Mouse (Mus musculus) spleen, adult 2 months (tissue): ENCODE measurements around the gene Slc6a2.

Experiments
- CTCF ChIP-seq: fragments of 200-500 bp; IDR thresholded peaks from 2 replicates; pipeline ENCODE4 v1.5.1; 2011; ENCODE audit warnings: mild to moderate bottlenecking, inconsistent platforms; ENCODE audit not compliant: insufficient read depth, insufficient read length, insufficient replicate concordance; ENCODE audit errors: extremely low read depth
- POLR2A ChIP-seq: fragments of 200-500 bp; IDR thresholded peaks from 2 replicates; pipeline ENCODE4 v1.6.1; 2011; ENCODE audit warnings: low read depth, low read length, inconsistent platforms

DNA sequence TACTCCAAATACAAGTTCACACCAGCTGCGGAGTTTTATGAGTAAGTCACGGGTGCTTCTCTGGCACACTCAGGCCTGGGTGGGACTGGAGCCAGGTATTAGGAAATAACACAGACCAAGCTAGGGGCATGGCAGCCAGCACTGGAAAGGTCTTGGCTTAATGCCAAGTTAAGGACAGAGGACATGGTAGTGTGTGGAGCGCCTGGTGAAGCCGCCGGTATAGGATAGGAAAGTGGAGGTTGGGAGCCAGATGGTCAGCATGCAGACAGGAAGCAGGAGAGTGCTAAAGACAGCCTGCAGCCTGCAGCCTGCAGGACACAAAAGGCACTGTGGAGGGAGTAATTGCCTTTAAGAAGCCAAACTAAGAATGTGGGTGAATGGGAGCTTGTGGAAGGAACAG, 13.1 kb downstream of the Slc6a2 start:
- TF ChIP-seq CTCF (no peak), POLR2A (no peak)
